Mouse (Mus musculus): ENCODE measurements at regions not wholly inside any gene's neighbourhood (a gene's known extent, or its start where the extent isn't known, plus 50 kb on each side); places are given as distances from the start of the nearest gene placed in this dataset.

- no peaks in the 10 kb centered on the region for H3K36me3 ChIP-seq (replicated peaks)
- 59% methylated on average over 10 of the region's 10 CpGs for WGBS
- H3K9me3 ChIP-seq, result no peaks in the 10 kb centered on the region
- no peaks in the 10 kb centered on the region for H3K27me3 ChIP-seq
- no peak overlapping the region for H3K4me3 ChIP-seq (replicated peaks)
- H3K4me1 ChIP-seq, result no peaks in the 10 kb centered on the region
- H3K9ac ChIP-seq, result no peak overlapping the region
- no peak overlapping the region for H3K4me2 ChIP-seq
- H3K27ac ChIP-seq, result no peak overlapping the region
- no peak for ATAC-seq (ENCODE audit: low FRiP score)
Observed at GRCm38 (mm10) chr1:137280391-137281386, 320.4 kb upstream of the Nr5a2 start.

GRCm38 (mm10) chr1:137279981-137280380 is 319.7 kb upstream of the Nr5a2 start:
- Histone ChIP-seq H3K4me2 (no peak overlapping the region), H3K4me3 (replicated peaks) (no peak overlapping the region), H3K36me3 (replicated peaks) (no peaks in the 10 kb centered on the region), H3K4me1 (no peaks in the 10 kb centered on the region), H3K9me3 (no peaks in the 10 kb centered on the region), H3K27me3 (no peaks in the 10 kb centered on the region), H3K27ac (no peak overlapping the region), H3K9ac (no peak overlapping the region)
- 96% methylated on average over 2 of the region's 2 CpGs for WGBS
- no peak for ATAC-seq (ENCODE audit: low FRiP score)

GRCm38 (mm10) chr1:137270659-137271612 is 310.7 kb upstream of the Nr5a2 start:
- H3K4me2 ChIP-seq, result no peak overlapping the region
- H3K4me1 ChIP-seq, result peaks cover 10% of the 10 kb centered on the region; the same call in 1 of the 2 replicates
- no peaks in the 10 kb centered on the region for H3K36me3 ChIP-seq (replicated peaks)
- no peak overlapping the region for H3K4me3 ChIP-seq (replicated peaks)
- H3K27me3 ChIP-seq, result no peaks in the 10 kb centered on the region
- WGBS, result 46% methylated on average over 9 of the region's 9 CpGs
- no peak overlapping the region for H3K9ac ChIP-seq
- no peaks in the 10 kb centered on the region for H3K9me3 ChIP-seq
- ATAC-seq (ENCODE audit: low FRiP score), result no peak
- H3K27ac ChIP-seq, result no peak overlapping the region

GRCm38 (mm10) chr1:137262806-137263370 is 302.6 kb upstream of the Nr5a2 start:
- Histone ChIP-seq H3K27me3 (peaks cover 8% of the 10 kb centered on the region), H3K4me1 (peaks cover 28% of the 10 kb centered on the region), H3K4me2 (peak overlapping the region; percentile 36), H3K27ac (peak overlapping the region; percentile 70; the same call in 1 of the 2 replicates), H3K4me3 (replicated peaks) (no peak overlapping the region), H3K9ac (no peak overlapping the region), H3K36me3 (replicated peaks) (no peaks in the 10 kb centered on the region), H3K9me3 (no peaks in the 10 kb centered on the region)
- ATAC-seq (ENCODE audit: low FRiP score), result peak; percentile 18; the same call in 1 of the 2 replicates
- 31% methylated on average over 1 of the region's 1 CpGs for WGBS

GRCm38 (mm10) chr1:137262121-137262525 is 301.9 kb upstream of the Nr5a2 start:
- ATAC-seq (ENCODE audit: low FRiP score), result peak; percentile 85
- Histone ChIP-seq H3K9ac (no peak overlapping the region), H3K9me3 (no peaks in the 10 kb centered on the region), H3K4me1 (peaks cover 28% of the 10 kb centered on the region), H3K36me3 (replicated peaks) (no peaks in the 10 kb centered on the region), H3K4me2 (peak overlapping the region; percentile 36), H3K27ac (peak overlapping the region; percentile 70), H3K27me3 (peaks cover 8% of the 10 kb centered on the region), H3K4me3 (replicated peaks) (no peak overlapping the region)
- 17% methylated on average over 5 of the region's 5 CpGs for WGBS

- no peaks in the 10 kb centered on the region for H3K36me3 ChIP-seq (replicated peaks)
- WGBS, result 85% methylated on average over 3 of the region's 3 CpGs
- no peaks in the 10 kb centered on the region for H3K9me3 ChIP-seq
- H3K27me3 ChIP-seq, result peaks cover 3% of the 10 kb centered on the region
- no peak for ATAC-seq (ENCODE audit: low FRiP score)
- no peak overlapping the region for H3K27ac ChIP-seq
- no peak overlapping the region for H3K4me2 ChIP-seq
- H3K9ac ChIP-seq, result no peak overlapping the region
- peaks cover 24% of the 10 kb centered on the region for H3K4me1 ChIP-seq
- H3K4me3 ChIP-seq (replicated peaks), result no peak overlapping the region
Observed at GRCm38 (mm10) chr1:137256294-137256693, 296.0 kb upstream of the Nr5a2 start.

GRCm38 (mm10) chr1:137255041-137255440 is 294.8 kb upstream of the Nr5a2 start:
- ATAC-seq (ENCODE audit: low FRiP score), result peak; percentile 72
- Histone ChIP-seq H3K9ac (no peak overlapping the region), H3K27ac (0 out of 2 replicates have a peak overlapping the region, but pooled peaks have one; percentile 25), H3K4me3 (replicated peaks) (no peak overlapping the region), H3K4me2 (no peak overlapping the region), H3K27me3 (no peaks in the 10 kb centered on the region; the same call in 1 of the 2 replicates), H3K4me1 (peaks cover 16% of the 10 kb centered on the region), H3K9me3 (no peaks in the 10 kb centered on the region), H3K36me3 (replicated peaks) (no peaks in the 10 kb centered on the region)

GRCm38 (mm10) chr1:137254634-137255033 is 294.4 kb upstream of the Nr5a2 start:
- H3K36me3 ChIP-seq (replicated peaks), result no peaks in the 10 kb centered on the region
- no peak overlapping the region for H3K4me2 ChIP-seq
- H3K4me3 ChIP-seq (replicated peaks), result no peak overlapping the region
- H3K4me1 ChIP-seq, result peaks cover 13% of the 10 kb centered on the region
- no peak overlapping the region for H3K9ac ChIP-seq
- 71% methylated on average over 1 of the region's 1 CpGs for WGBS
- no peaks in the 10 kb centered on the region; the same call in 1 of the 2 replicates for H3K27me3 ChIP-seq
- H3K27ac ChIP-seq, result 0 out of 2 replicates have a peak overlapping the region, but pooled peaks have one; percentile 25
- ATAC-seq (ENCODE audit: low FRiP score), result peak; percentile 9; the same call in 1 of the 2 replicates
- no peaks in the 10 kb centered on the region for H3K9me3 ChIP-seq

- Histone ChIP-seq H3K9me3 (no peaks in the 10 kb centered on the region), H3K4me3 (replicated peaks) (no peak overlapping the region), H3K36me3 (replicated peaks) (no peaks in the 10 kb centered on the region), H3K27me3 (peaks cover 17% of the 10 kb centered on the region), H3K4me1 (no peaks in the 10 kb centered on the region), H3K4me2 (no peak overlapping the region), H3K27ac (no peak overlapping the region), H3K9ac (no peak overlapping the region)
- no peak for ATAC-seq (ENCODE audit: low FRiP score)
- 86% methylated on average over 4 of the region's 4 CpGs for WGBS
Observed at GRCm38 (mm10) chr1:137227098-137227485, 266.8 kb upstream of the Nr5a2 start.

GRCm38 (mm10) chr1:137226479-137227097 is 266.3 kb upstream of the Nr5a2 start:
- ATAC-seq (ENCODE audit: low FRiP score), result no peak
- H3K4me3 ChIP-seq (replicated peaks), result no peak overlapping the region
- H3K27me3 ChIP-seq, result peaks cover 17% of the 10 kb centered on the region
- H3K4me1 ChIP-seq, result peaks cover 4% of the 10 kb centered on the region
- H3K9ac ChIP-seq, result no peak overlapping the region
- no peaks in the 10 kb centered on the region for H3K36me3 ChIP-seq (replicated peaks)
- no peak overlapping the region for H3K4me2 ChIP-seq
- H3K9me3 ChIP-seq, result no peaks in the 10 kb centered on the region
- H3K27ac ChIP-seq, result no peak overlapping the region
- WGBS, result 80% methylated on average over 6 of the region's 6 CpGs

GRCm38 (mm10) chr1:137225418-137225817 is 265.2 kb upstream of the Nr5a2 start:
- Histone ChIP-seq H3K4me2 (no peak overlapping the region), H3K9ac (no peak overlapping the region), H3K4me3 (replicated peaks) (no peak overlapping the region), H3K4me1 (peaks cover 14% of the 10 kb centered on the region), H3K9me3 (no peaks in the 10 kb centered on the region), H3K27ac (no peak overlapping the region), H3K27me3 (peaks cover 17% of the 10 kb centered on the region), H3K36me3 (replicated peaks) (no peaks in the 10 kb centered on the region)
- WGBS, result 36% methylated on average over 3 of the region's 3 CpGs
- ATAC-seq (ENCODE audit: low FRiP score), result peak; percentile 80
